Mouse (Mus musculus): ENCODE data around the gene Mrpl46. TPM values are rescaled to one million over a fixed set of nuclear protein-coding genes. Genes with fewer than 3 reads are reported as not detected.

Mrpl46 gene
- polyA plus RNA-seq, 1 experiment from 2014 or later = 68.9 TPM

GRCm38 (mm10) chr7:78770936-78771335 lies 12.4 kb downstream of the Mrpl46 start:
- WGBS = 93% methylated on average over 5 of the region's 5 CpGs
- TF ChIP-seq CTCF (IDR thresholded peaks at IDR 0.05; ENCODE audit: low read depth) = no peak
- Histone ChIP-seq H3K36me3 (ENCODE audit: control insufficient read depth, insufficient read depth) (peaks cover 27% of the 10 kb centered on the region), H3K4me2 (replicated peaks; ENCODE audit: low read depth) (no peak overlapping the region), H3K4me3 (ENCODE audit: low read depth, low read length) (no peak overlapping the region), H3K9me3 (ENCODE audit: control insufficient read depth) (no peaks in the 10 kb centered on the region), H3K27ac (ENCODE audit: low read depth, low read length) (no peak overlapping the region), H3K27me3 (replicated peaks; ENCODE audit: control insufficient read depth, insufficient read depth, low read length) (0 out of 2 replicates have a peak, but pooled peaks cover 4% of the 10 kb centered on the region), H3K9ac (ENCODE audit: low read depth, low read length) (no peak overlapping the region), H3K4me1 (replicated peaks; ENCODE audit: control insufficient read depth, insufficient read depth, low read length) (no peaks in the 10 kb centered on the region)
- ATAC-seq = no peak

DNA sequence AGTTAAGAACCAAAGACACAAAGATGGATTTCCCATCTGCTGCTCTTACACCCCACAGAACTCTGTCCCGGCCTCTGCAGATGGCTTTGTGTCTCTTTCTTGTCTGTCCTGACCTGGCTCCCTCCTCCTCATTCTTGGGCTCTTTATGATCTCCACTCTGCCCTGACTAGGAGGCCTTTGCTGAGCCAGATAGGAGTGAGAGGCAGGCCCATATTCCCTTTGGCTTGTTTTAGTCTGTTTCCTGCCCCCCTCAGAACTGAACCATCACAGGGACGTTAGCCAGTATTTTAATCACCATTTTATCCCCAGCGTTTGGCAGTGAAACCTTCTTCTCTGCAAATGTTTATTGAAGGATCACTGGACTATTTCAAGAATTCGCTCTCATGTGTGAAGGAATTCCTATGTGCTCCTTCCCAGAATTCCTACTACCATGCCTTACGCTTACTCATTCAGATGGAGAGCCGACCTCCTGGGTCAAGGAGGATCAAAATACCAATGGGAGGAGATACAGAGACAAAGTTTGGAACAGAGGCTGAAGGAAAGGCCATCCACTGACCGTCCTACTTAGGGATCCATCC lies 14.2 kb downstream of the Mrpl46 start:
- Histone ChIP-seq H3K4me3 (ENCODE audit: low read depth, low read length) (no peak overlapping the region), H3K4me1 (replicated peaks; ENCODE audit: control insufficient read depth, insufficient read depth, low read length) (no peaks in the 10 kb centered on the region), H3K27ac (ENCODE audit: low read depth, low read length) (no peak overlapping the region), H3K9me3 (ENCODE audit: control insufficient read depth) (no peaks in the 10 kb centered on the region), H3K36me3 (ENCODE audit: control insufficient read depth, insufficient read depth) (peaks cover 10% of the 10 kb centered on the region), H3K4me2 (replicated peaks; ENCODE audit: low read depth) (no peak overlapping the region), H3K9ac (ENCODE audit: low read depth, low read length) (no peak overlapping the region), H3K27me3 (replicated peaks; ENCODE audit: control insufficient read depth, insufficient read depth, low read length) (0 out of 2 replicates have a peak, but pooled peaks cover 4% of the 10 kb centered on the region)
- TF ChIP-seq CTCF (IDR thresholded peaks at IDR 0.05; ENCODE audit: low read depth) = no peak
- ATAC-seq = no peak
- 23% methylated on average over 7 of the region's 7 CpGs for WGBS

DNA sequence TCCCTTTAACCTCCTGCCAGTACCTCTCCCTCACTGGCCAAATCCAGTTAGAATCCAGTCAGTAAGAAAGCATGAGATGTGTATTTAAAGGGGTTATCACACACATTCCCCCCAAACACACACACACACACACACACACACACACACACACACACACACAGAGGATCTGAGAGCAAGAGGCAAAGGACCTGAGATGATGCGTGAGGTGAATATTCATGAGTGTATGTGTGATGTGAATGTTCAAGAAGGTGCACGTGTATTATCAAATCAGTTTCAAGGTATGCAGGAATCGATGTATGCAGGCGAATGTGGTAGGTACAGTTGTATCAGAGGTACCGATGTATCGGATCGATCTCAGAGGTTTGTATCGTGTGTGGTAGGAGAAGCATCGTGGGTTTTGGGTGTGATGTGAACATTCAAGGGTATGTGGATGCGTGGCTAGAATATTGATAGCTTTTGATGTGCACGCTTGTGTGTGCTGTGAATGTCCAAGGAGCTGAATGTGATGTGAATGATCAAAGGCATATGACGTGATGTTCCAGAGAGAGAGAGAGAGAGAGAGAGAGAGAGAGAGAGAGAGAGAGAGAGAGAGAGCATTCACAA lies 15.3 kb downstream of the Mrpl46 start:
- Histone ChIP-seq H3K4me2 (replicated peaks; ENCODE audit: low read depth) (no peak overlapping the region), H3K36me3 (ENCODE audit: control insufficient read depth, insufficient read depth) (peaks cover under 1% of the 10 kb centered on the region; the same call in 1 of the 2 replicates), H3K27me3 (replicated peaks; ENCODE audit: control insufficient read depth, insufficient read depth, low read length) (0 out of 2 replicates have a peak, but pooled peaks cover 4% of the 10 kb centered on the region), H3K4me3 (ENCODE audit: low read depth, low read length) (no peak overlapping the region), H3K27ac (ENCODE audit: low read depth, low read length) (no peak overlapping the region), H3K9ac (ENCODE audit: low read depth, low read length) (no peak overlapping the region), H3K4me1 (replicated peaks; ENCODE audit: control insufficient read depth, insufficient read depth, low read length) (no peaks in the 10 kb centered on the region), H3K9me3 (ENCODE audit: control insufficient read depth) (no peaks in the 10 kb centered on the region)
- TF ChIP-seq CTCF (IDR thresholded peaks at IDR 0.05; ENCODE audit: low read depth) = no peak
- ATAC-seq = no peak
- 91% methylated on average over 12 of the region's 12 CpGs for WGBS

DNA sequence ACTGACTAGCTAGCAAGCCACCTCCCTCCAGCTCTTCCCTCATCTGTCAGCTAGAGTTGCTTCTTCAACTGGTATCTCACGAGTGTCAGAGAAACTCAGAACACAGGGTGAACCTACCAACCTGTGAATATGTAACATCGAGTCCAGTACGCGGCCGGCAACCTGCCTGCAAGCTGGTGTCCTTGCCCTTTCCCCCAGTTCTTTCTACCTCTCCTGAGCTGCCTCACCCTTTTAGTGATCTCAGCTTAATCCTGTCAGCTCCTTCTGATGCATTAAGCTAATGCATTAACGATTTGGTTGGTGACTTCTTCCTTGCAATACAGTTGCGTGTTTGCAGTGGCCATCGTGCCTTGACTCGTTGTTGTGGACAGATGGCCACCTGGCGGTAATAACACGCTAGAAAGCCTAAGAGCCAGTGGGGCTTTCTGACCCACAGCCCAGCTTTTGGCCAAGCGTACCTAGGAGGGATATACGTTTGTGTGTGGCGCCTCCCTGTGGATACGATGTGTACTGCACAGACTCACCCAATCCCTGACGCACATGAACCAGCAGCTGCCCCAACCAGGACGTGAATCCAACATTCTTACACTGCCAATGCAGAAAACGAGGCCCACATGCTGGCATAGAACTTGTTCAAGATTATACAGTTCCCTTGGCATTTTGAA lies 17.2 kb downstream of the Mrpl46 start:
- H3K4me2 ChIP-seq (replicated peaks; ENCODE audit: low read depth) = no peak overlapping the region
- 0 out of 2 replicates have a peak, but pooled peaks cover 4% of the 10 kb centered on the region for H3K27me3 ChIP-seq (replicated peaks; ENCODE audit: control insufficient read depth, insufficient read depth, low read length)
- H3K27ac ChIP-seq (ENCODE audit: low read depth, low read length) = no peak overlapping the region
- H3K4me3 ChIP-seq (ENCODE audit: low read depth, low read length) = no peak overlapping the region
- H3K36me3 ChIP-seq (ENCODE audit: control insufficient read depth, insufficient read depth) = no peaks in the 10 kb centered on the region
- no peak overlapping the region for H3K9ac ChIP-seq (ENCODE audit: low read depth, low read length)
- no peaks in the 10 kb centered on the region for H3K9me3 ChIP-seq (ENCODE audit: control insufficient read depth)
- ATAC-seq = no peak
- TF ChIP-seq CTCF (IDR thresholded peaks at IDR 0.05; ENCODE audit: low read depth) = peak; percentile 84
- 22% methylated on average over 18 of the region's 18 CpGs for WGBS
- no peaks in the 10 kb centered on the region for H3K4me1 ChIP-seq (replicated peaks; ENCODE audit: control insufficient read depth, insufficient read depth, low read length)

GRCm38 (mm10) chr7:78765215-78765631 lies 18.1 kb downstream of the Mrpl46 start:
- 72% methylated on average over 5 of the region's 5 CpGs for WGBS
- Histone ChIP-seq H3K4me3 (ENCODE audit: low read depth, low read length) (no peak overlapping the region), H3K9ac (ENCODE audit: low read depth, low read length) (no peak overlapping the region), H3K9me3 (ENCODE audit: control insufficient read depth) (no peaks in the 10 kb centered on the region), H3K27me3 (replicated peaks; ENCODE audit: control insufficient read depth, insufficient read depth, low read length) (0 out of 2 replicates have a peak, but pooled peaks cover 4% of the 10 kb centered on the region), H3K27ac (ENCODE audit: low read depth, low read length) (no peak overlapping the region), H3K4me1 (replicated peaks; ENCODE audit: control insufficient read depth, insufficient read depth, low read length) (no peaks in the 10 kb centered on the region), H3K4me2 (replicated peaks; ENCODE audit: low read depth) (no peak overlapping the region), H3K36me3 (ENCODE audit: control insufficient read depth, insufficient read depth) (no peaks in the 10 kb centered on the region)
- ATAC-seq = no peak
- TF ChIP-seq CTCF (IDR thresholded peaks at IDR 0.05; ENCODE audit: low read depth) = no peak

DNA sequence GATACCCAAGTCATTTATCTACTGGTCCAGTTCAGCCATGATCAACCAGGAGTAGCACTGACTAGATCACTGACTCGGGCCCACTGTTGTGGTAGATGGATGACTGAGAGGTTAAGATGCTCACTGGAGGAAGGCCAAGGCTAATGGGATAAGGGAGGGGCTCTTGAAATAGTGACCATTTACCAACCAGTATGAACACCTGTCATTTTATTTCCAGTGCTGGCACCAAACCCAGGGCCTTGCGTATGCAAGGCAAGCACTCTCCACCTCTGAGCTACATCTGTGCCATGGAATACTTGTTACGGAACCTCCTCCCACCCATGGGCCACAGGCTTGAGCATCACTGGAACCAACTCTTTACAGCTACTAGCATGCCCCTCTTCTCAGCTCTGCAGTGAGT lies 19.5 kb downstream of the Mrpl46 start:
- H3K27me3 ChIP-seq (replicated peaks; ENCODE audit: control insufficient read depth, insufficient read depth, low read length) = 0 out of 2 replicates have a peak, but pooled peaks cover 4% of the 10 kb centered on the region
- WGBS = 85% methylated on average over 3 of the region's 3 CpGs
- ATAC-seq = no peak

More for the DNA sequence above, 19.5 kb downstream of the Mrpl46 start:
- Histone ChIP-seq H3K9me3 (ENCODE audit: control insufficient read depth) (no peaks in the 10 kb centered on the region), H3K4me2 (replicated peaks; ENCODE audit: low read depth) (no peak overlapping the region), H3K4me3 (ENCODE audit: low read depth, low read length) (no peak overlapping the region), H3K27ac (ENCODE audit: low read depth, low read length) (no peak overlapping the region), H3K36me3 (ENCODE audit: control insufficient read depth, insufficient read depth) (no peaks in the 10 kb centered on the region), H3K9ac (ENCODE audit: low read depth, low read length) (no peak overlapping the region), H3K4me1 (replicated peaks; ENCODE audit: control insufficient read depth, insufficient read depth, low read length) (no peaks in the 10 kb centered on the region)
- TF ChIP-seq CTCF (IDR thresholded peaks at IDR 0.05; ENCODE audit: low read depth) = no peak
